Mouse (Mus musculus) intestine, embryonic 14.5 days (tissue): ENCODE data around the gene Sepsecs. TPM values are rescaled to one million over a fixed set of nuclear protein-coding genes. Genes with fewer than 3 reads are reported as not detected.

ENCODE experiments used
- ATAC-seq: fragments of 200-750 bp; cut with Nextera tagmentation; replicated peaks from 2 replicates; pipeline ENCODE4 v1.8.0; 2017; ENCODE audit warnings: low read depth, moderate number of reproducible peaks, moderate TSS enrichment, moderate library complexity; ENCODE audit not compliant: low FRiP score, low TSS enrichment
- DNase-seq: peaks from one replicate; pipeline ENCODE4 v3.0.0-alpha.2; 2018; ENCODE audit warnings: low spot score
- H3K27ac ChIP-seq: fragments of 300-500 bp; sonication (generic); 2 replicates; pipeline ENCODE4 v1.5.1; 2014; ENCODE audit warnings: low read depth, mild to moderate bottlenecking, control low read depth
- H3K27me3 ChIP-seq: fragments of 300-500 bp; sonication (generic); replicated peaks from 2 replicates; pipeline ENCODE4 v1.6.1; 2014; ENCODE audit warnings: low read length, control low read depth; ENCODE audit not compliant: control insufficient read depth, insufficient read depth
- H3K36me3 ChIP-seq: fragments of 300-500 bp; sonication (generic); 2 replicates; pipeline ENCODE4 v1.6.1; 2014; ENCODE audit warnings: low read length, control low read depth; ENCODE audit not compliant: control insufficient read depth, insufficient read depth
- H3K4me1 ChIP-seq: fragments of 300-500 bp; sonication (generic); replicated peaks from 2 replicates; pipeline ENCODE4 v1.6.1; 2014; ENCODE audit warnings: low read length, control low read depth, mixed read lengths; ENCODE audit not compliant: control insufficient read depth, insufficient read depth
- H3K4me2 ChIP-seq: fragments of 300-500 bp; sonication (generic); 2 replicates; pipeline ENCODE4 v1.6.1; 2014; ENCODE audit warnings: low read length
- H3K4me3 ChIP-seq: fragments of 300-500 bp; sonication (generic); 2 replicates; pipeline ENCODE4 v1.5.1; 2014; ENCODE audit warnings: low read depth, low read length, control low read depth, mixed read lengths
- H3K9ac ChIP-seq: fragments of 300-500 bp; sonication (generic); 2 replicates; pipeline ENCODE4 v1.6.1; 2014; ENCODE audit warnings: mild to moderate bottlenecking, low read length
- H3K9me3 ChIP-seq: fragments of 300-500 bp; sonication (generic); 2 replicates; pipeline ENCODE4 v1.6.1; 2016; ENCODE audit warnings: low read length, control low read depth; ENCODE audit not compliant: control insufficient read depth
- WGBS: fragments of 180-500 bp; shearing (Covaris S2); extraction: QIAGEN DNeasy Blood & Tissue Kit; methylation state at CpG from one replicate; pipeline ENCODE4 v1.1.7; 2014; 5-methylcytosine and 5-hydroxymethylcytosine counted together
- polyA plus RNA-seq: library from polyadenylated mRNA; unstranded; fragments of >200 nt; fragmentation: Nextera tagmentation; extraction: Ambion mirVana; gene quantifications from 2 replicates; pipeline ENCODE4 v1.2.1, GENCODE M21; 2014

Sepsecs gene
- polyA plus RNA-seq, 1 experiment from 2014 or later, result 11.3 TPM

DNA sequence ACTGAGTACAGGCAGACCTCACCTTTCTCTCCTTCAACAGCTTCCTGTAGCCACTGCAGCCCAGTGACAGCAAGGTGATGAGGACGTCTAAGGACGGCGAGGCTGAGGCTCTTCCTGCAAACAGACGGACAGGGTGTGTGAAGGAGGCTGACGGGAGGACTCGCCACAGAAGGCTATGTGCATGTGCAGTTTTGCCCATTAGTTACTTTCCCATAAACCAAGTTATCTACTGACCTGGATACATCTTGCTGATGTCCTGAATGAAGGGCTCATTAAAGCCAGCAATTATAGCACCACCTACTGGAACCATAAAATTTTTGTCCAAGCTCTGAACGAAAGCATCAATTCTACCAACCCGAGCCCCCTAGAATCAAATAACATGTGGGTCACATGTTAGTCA, 13.5 kb downstream of the Sepsecs start:
- ATAC-seq, result no peak
- no peak overlapping the region for H3K4me2 ChIP-seq
- 60% methylated on average over 8 of the region's 8 CpGs for WGBS
- peaks cover 37% of the 10 kb centered on the region for H3K36me3 ChIP-seq
- no peaks in the 10 kb centered on the region for H3K27me3 ChIP-seq
- H3K27ac ChIP-seq, result no peak overlapping the region
- no peaks in the 10 kb centered on the region for H3K4me1 ChIP-seq
- H3K9me3 ChIP-seq, result no peaks in the 10 kb centered on the region
- no peak overlapping the region for H3K9ac ChIP-seq
- peak; percentile 52 for DNase-seq
- H3K4me3 ChIP-seq, result no peak overlapping the region

DNA sequence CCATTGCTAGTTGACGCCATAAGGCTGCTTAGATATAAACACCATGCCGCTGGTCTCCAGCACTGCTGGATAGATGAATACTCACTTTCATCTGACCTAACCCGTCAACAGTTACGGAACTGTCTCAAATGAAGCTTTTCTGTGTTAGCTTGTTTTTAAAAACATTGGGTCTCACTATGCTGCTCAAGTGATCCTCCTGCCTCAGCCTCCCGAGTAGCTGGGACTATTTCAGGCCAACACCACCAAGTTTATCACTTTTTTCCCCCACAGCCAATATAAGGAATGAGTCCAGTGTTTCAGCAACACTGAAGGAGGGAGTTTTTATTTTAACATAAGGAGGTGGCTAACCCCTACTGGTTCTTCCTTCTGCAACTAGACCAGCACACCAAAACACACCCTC, 14.5 kb downstream of the Sepsecs start:
- Histone ChIP-seq H3K36me3 (peaks cover 34% of the 10 kb centered on the region), H3K4me2 (no peak overlapping the region), H3K27me3 (no peaks in the 10 kb centered on the region), H3K9ac (no peak overlapping the region), H3K9me3 (no peaks in the 10 kb centered on the region), H3K4me3 (no peak overlapping the region), H3K4me1 (no peaks in the 10 kb centered on the region), H3K27ac (no peak overlapping the region)
- 76% methylated on average over 5 of the region's 5 CpGs for WGBS
- DNase-seq (peak; percentile 9), ATAC-seq (no peak)

DNA sequence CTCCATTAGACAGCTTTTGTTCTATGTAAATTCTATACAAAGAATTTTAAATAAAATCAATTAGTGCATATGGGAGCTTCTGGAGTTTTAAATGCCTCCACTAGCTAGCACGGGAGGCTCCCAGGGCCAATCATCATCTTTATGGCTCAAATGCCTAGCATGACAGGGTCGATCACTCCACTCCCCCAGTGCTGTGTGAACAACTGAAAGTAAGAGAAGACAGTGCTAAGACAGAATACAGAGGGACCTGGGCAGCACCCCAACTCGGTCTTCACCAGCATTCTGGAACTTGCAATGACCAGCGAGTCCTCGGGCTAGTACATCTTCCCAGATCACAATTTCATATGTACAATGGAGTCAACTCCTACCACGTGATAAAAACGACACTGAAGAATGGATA, 16.9 kb downstream of the Sepsecs start:
- peak; percentile 15 for DNase-seq
- no peak overlapping the region for H3K4me2 ChIP-seq
- H3K27me3 ChIP-seq, result no peaks in the 10 kb centered on the region
- H3K36me3 ChIP-seq, result peaks cover 30% of the 10 kb centered on the region
- H3K4me3 ChIP-seq, result no peak overlapping the region
- no peak overlapping the region for H3K27ac ChIP-seq
- no peaks in the 10 kb centered on the region for H3K9me3 ChIP-seq
- no peak overlapping the region for H3K9ac ChIP-seq
- 89% methylated on average over 7 of the region's 7 CpGs for WGBS
- ATAC-seq, result no peak
- H3K4me1 ChIP-seq, result no peaks in the 10 kb centered on the region

DNA sequence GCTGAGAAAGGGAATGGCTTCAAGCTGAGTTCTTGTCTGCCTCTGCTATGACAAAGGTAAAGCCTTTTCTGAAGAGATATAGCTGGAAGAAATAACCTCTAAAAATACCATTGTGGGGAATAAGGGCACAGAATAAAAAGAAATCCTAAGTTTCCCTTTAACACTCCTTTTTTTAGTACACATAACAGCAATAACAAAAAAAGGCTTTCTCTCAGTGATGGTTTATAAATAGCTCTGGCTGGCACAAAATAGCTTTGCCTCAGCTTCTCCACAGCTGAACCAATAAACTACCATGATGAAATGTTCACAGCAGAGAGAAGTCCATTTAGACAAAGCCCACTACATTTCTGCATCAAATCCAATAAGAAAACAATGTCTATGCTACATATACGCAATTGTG, 17.4 kb downstream of the Sepsecs start:
- WGBS, result 86% methylated on average over 1 of the region's 1 CpGs
- H3K4me2 ChIP-seq, result no peak overlapping the region
- no peaks in the 10 kb centered on the region for H3K27me3 ChIP-seq
- no peaks in the 10 kb centered on the region for H3K4me1 ChIP-seq
- ATAC-seq, result no peak
- DNase-seq, result no peak
- H3K4me3 ChIP-seq, result no peak overlapping the region
- H3K27ac ChIP-seq, result no peak overlapping the region
- no peaks in the 10 kb centered on the region for H3K9me3 ChIP-seq
- H3K36me3 ChIP-seq, result peaks cover 32% of the 10 kb centered on the region
- no peak overlapping the region for H3K9ac ChIP-seq

DNA sequence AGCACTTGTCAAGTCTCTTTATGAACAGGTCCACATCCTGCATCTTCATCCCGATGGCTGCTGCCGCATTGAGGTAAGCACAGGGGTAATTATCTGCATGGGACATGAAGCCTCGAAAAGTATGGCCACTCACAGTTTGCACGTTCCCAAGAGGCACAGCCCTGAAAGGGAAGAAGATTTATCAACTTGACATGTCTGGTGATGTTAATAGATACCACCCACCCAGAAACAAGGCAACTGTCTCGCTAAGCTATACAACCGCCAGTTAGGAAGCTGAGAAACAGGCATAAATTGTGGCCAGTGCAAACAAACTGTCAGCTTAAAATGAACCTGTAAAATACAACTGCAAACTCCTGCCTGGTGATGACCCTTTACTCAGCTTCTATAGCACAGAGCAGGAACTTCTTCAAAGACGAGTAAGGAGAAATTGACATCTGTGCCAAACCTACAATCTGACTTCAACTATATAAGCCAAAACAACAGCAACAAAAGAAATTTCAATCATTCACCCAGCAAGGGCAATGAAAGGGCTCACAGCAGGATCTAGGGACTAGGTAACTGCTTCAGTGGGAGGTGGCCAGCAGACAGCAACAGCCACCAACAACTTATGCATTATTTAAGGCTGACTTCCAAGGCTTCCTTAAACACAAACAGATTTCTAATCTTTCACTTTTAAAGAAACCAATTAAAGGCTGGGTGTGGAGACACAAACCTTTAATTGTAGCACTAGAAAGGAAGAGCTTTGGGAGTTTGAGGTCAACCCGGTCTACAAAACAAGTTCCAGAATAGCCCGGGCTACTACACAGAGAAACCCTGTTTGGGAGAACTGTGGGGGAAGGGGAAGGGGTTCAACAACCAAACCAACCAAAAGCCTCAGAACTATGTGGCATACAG, 25.3 kb downstream of the Sepsecs start:
- Histone ChIP-seq H3K36me3 (peaks cover 42% of the 10 kb centered on the region), H3K9ac (no peak overlapping the region), H3K27ac (0 out of 2 replicates have a peak overlapping the region, but pooled peaks have one; percentile 7), H3K4me3 (no peak overlapping the region), H3K4me1 (peaks cover 11% of the 10 kb centered on the region), H3K27me3 (no peaks in the 10 kb centered on the region), H3K4me2 (no peak overlapping the region), H3K9me3 (no peaks in the 10 kb centered on the region)
- ATAC-seq, result no peak
- 27% methylated on average over 9 of the region's 9 CpGs for WGBS
- DNase-seq, result peak; percentile 50

DNA sequence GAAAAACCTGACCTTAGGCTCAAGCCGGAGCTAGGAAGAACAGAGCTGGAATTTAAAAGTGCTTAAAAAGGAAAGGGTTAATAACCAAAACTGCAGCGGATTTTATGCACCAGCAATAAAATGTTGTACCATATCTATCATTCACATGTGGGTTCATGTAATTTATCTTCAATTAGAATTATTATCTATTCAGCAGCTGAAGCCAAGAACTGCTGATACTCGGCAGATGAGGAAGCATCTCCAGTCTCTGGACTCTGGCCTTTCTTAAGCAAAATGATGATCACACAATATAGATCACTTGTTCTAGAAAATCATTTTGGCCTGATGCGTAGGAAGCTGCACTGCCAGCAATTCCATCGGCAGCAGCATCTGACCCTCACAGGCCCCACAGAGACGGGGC, 27.8 kb downstream of the Sepsecs start:
- Histone ChIP-seq H3K4me1 (peaks cover 20% of the 10 kb centered on the region), H3K27ac (no peak overlapping the region), H3K9me3 (no peaks in the 10 kb centered on the region), H3K9ac (no peak overlapping the region), H3K4me2 (no peak overlapping the region), H3K36me3 (peaks cover 32% of the 10 kb centered on the region), H3K4me3 (no peak overlapping the region), H3K27me3 (no peaks in the 10 kb centered on the region)
- ATAC-seq, result no peak
- 88% methylated on average over 6 of the region's 6 CpGs for WGBS
- peak; percentile 18 for DNase-seq

DNA sequence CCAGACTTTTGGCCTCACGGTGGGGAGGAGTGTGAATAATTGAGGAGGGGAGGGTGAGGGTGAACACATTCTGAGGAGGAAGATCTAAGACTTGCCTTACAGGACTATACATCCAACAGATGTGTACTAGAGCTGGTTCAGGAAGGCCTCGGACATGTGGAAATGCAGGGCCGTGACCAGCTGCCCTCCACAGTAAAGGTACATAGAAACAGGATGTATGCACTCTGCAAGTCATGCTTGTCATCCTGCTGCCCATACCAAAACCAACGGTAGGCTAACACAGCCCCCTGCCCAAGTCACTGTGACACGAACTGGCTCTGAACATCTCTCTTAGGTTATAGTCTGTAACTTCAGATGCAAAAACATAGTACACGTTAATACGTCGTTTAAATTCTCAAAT, 30.6 kb downstream of the Sepsecs start:
- Histone ChIP-seq H3K27ac (no peak overlapping the region), H3K4me2 (no peak overlapping the region), H3K9ac (no peak overlapping the region), H3K4me3 (no peak overlapping the region), H3K9me3 (no peaks in the 10 kb centered on the region), H3K36me3 (peaks cover 13% of the 10 kb centered on the region), H3K27me3 (no peaks in the 10 kb centered on the region), H3K4me1 (peaks cover 13% of the 10 kb centered on the region; the same call in 1 of the 2 replicates)
- no peak for ATAC-seq
- WGBS, result 74% methylated on average over 8 of the region's 8 CpGs
- no peak for DNase-seq

DNA sequence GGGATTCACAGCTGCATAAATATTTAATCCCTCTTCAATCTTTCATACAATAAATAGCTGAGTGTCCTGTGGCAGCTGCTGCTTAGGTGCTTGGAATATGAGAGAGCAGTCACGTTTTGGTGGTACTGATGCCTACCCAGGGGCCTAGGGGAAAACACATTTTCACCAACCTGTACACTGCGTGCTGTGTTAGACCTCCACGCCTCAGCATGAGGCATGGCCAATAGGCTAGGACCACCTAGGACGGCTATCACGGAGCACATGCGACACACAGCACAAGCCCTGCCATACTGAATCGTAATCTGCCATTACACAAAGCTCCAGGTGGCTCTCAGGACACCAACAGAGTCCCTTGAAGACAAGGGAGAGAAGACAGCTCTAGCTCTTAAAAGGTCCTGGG, 31.5 kb downstream of the Sepsecs start:
- Histone ChIP-seq H3K9ac (no peak overlapping the region), H3K4me2 (no peak overlapping the region), H3K27ac (peak overlapping the region; percentile 41; the same call in 1 of the 2 replicates), H3K9me3 (no peaks in the 10 kb centered on the region), H3K36me3 (peaks cover 5% of the 10 kb centered on the region), H3K27me3 (no peaks in the 10 kb centered on the region), H3K4me1 (peaks cover 9% of the 10 kb centered on the region; the same call in 1 of the 2 replicates), H3K4me3 (no peak overlapping the region)
- 73% methylated on average over 7 of the region's 7 CpGs for WGBS
- DNase-seq (no peak), ATAC-seq (no peak)

DNA sequence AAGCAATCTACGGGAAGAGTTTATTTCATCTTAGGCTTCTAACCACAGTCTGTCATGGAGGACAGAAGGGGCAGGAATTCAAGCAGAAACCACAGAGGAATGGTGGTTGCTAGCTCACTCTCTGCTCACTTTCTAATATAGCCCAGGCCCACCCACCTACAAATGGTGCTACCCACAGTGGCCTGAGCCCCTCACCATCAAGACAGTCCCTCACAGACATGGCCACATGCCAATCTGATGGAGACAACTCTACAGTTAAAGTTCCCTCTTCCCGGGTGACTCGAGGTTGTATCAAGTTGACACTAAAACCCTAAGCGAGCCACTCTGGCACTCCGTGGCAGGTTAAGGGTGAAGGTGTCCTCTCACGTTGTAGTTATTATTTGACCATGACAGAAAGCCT, 32.6 kb downstream of the Sepsecs start:
- Histone ChIP-seq H3K4me3 (no peak overlapping the region), H3K27ac (no peak overlapping the region), H3K36me3 (0 out of 2 replicates have a peak, but pooled peaks cover 2% of the 10 kb centered on the region), H3K4me1 (peaks cover 9% of the 10 kb centered on the region; the same call in 1 of the 2 replicates), H3K9ac (no peak overlapping the region), H3K27me3 (no peaks in the 10 kb centered on the region), H3K9me3 (no peaks in the 10 kb centered on the region), H3K4me2 (no peak overlapping the region)
- no peak for ATAC-seq
- 85% methylated on average over 6 of the region's 6 CpGs for WGBS
- DNase-seq, result no peak
